Mouse (Mus musculus) stomach, postnatal 0 days (tissue): ENCODE measurements at regions not wholly inside any gene's neighbourhood (a gene's known extent, or its start where the extent isn't known, plus 50 kb on each side); places are given as distances from the start of the nearest gene placed in this dataset.

ENCODE experiments used
- CTCF ChIP-seq: IDR thresholded peaks from 2 replicates; pipeline ENCODE4 v1.5.1; 2016; ENCODE audit warnings: antibody characterized with exemption, low read depth, mild to moderate bottlenecking, moderate library complexity
- EP300 ChIP-seq: optimal IDR thresholded peaks from 2 replicates; pipeline ENCODE3; 2016; ENCODE audit warnings: antibody characterized with exemption

DNA sequence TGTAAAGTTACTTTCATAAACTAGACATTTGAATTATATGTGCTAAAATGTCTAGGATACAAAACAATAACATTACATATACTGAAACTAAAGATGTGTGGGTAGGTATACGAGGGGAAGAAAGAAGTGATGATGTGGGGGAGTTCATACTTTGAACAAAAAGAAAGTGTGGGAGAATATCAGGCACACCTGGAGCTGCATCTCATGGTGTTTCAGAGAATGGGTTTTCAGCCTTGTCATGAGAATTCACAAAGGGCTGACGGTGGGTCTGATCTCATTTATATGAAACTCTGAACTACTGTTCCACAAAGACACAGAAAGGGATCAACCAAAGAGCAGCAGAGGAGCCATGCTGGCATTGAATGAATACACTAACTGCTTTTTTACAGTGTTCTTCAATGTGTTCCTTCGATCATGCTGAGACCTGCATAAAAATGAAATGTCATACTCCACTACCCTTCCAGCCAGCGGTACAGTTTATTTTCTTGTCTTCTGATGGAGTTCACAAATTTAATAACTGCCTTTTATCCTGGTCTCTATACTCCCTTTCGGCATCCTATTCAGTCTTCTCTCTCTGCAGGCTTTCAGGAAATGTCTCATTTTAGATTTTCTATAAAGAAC lies 994.2 kb upstream of the Foxg1 start:
- TF ChIP-seq CTCF (no peak), EP300 (no peak)
